8 mouse cellular contexts compared by ENCODE assay signal in genomic region chr11:103116008-103116818, GRCm38 (mm10). TPM values are rescaled to one million over a fixed set of nuclear protein-coding genes. Genes with fewer than 3 reads are reported as not detected.
DNase-seq lines count a peak whose midpoint lies in the region; ATAC-seq and TF ChIP-seq lines count a peak whose summit lies in the region.

Gene Hexim1, plus strand, starts transcription at chr11:103116231.

- peak; percentile 97 for ATAC-seq in forebrain, postnatal 0 days
- peak; percentile 94 for ATAC-seq in lung, embryonic 16.5 days (ENCODE audit: low read depth)

- under 1% methylated on average over 52 of the region's 53 CpGs for WGBS in cerebellum, adult 2 months
- WGBS in forebrain, postnatal 0 days, result 2% methylated on average over 53 of the region's 53 CpGs
- 0% methylated on average over 53 of the region's 53 CpGs for WGBS in lung, embryonic 16.5 days

- no peak for TF ChIP-seq CTCF in MEL (IDR thresholded peaks at IDR 0.05 in 2 of 3, conservative IDR thresholded peaks at IDR 0.05 in 1 of 3; ENCODE audit: control insufficient read depth in 1 of 3, insufficient read depth in 1 of 3, low read depth in 2 of 3, low read length in 3 of 3, poor library complexity in 1 of 3, severe bottlenecking in 1 of 3)
- no peak for TF ChIP-seq CTCF in cerebellum, adult 2 months (IDR thresholded peaks at IDR 0.05; ENCODE audit: borderline replicate concordance, insufficient read depth, low read depth, low read length)
- peak; percentile 1; the same call in 1 of the 2 replicates for TF ChIP-seq CTCF in forebrain, postnatal 0 days (IDR thresholded peaks at IDR 0.05; ENCODE audit: low read depth)

- H3K27me3 ChIP-seq in MEL (ENCODE audit: control insufficient read depth in 1 of 2, insufficient read depth in 2 of 2, low read length in 2 of 2), result no peaks in the 10 kb centered on the region
- H3K27me3 ChIP-seq in cerebellum, adult 2 months (ENCODE audit: control insufficient read depth, insufficient read depth, low read length), result no peaks in the 10 kb centered on the region
- H3K27me3 ChIP-seq in forebrain, postnatal 0 days (ENCODE audit: insufficient read depth, low read length), result peaks cover 13% of the 10 kb centered on the region
- no peaks in the 10 kb centered on the region for H3K27me3 ChIP-seq in lung, embryonic 16.5 days (ENCODE audit: control insufficient read depth, insufficient read depth, low read depth, low read length)

- H3K9ac ChIP-seq in MEL (ENCODE audit: control insufficient read depth, low read depth, low read length, poor library complexity, severe bottlenecking), result peak within 1 kb of the TSS; percentile 96
- H3K9ac ChIP-seq in forebrain, postnatal 0 days, result peak within 1 kb of the TSS; percentile 69
- peak within 1 kb of the TSS; percentile 93 for H3K9ac ChIP-seq in lung, embryonic 16.5 days (ENCODE audit: low read length)

- TF ChIP-seq POLR2A in MEL (IDR thresholded peaks at IDR 0.05; ENCODE audit: control insufficient read depth in 1 of 2, insufficient read depth in 1 of 2, low read depth in 1 of 2, low read length in 2 of 2, poor library complexity in 1 of 2), result peak; percentile 99 to 100
- TF ChIP-seq POLR2A in cerebellum, adult 2 months (IDR thresholded peaks at IDR 0.05; ENCODE audit: borderline replicate concordance, insufficient read depth, low read length), result peak; percentile 99

- H3K36me3 ChIP-seq in MEL (ENCODE audit: control insufficient read depth in 1 of 2, insufficient read depth in 2 of 2, low read length in 2 of 2), result peaks cover 0 to 16% of the 10 kb centered on the region in 2 experiments; a peak in 2 of 4 replicates
- H3K36me3 ChIP-seq in forebrain, postnatal 0 days (ENCODE audit: insufficient read depth), result no peaks in the 10 kb centered on the region
- H3K36me3 ChIP-seq in lung, embryonic 16.5 days (ENCODE audit: control insufficient read depth, insufficient read depth, low read length), result no peaks in the 10 kb centered on the region

- peak in 1 of 2 experiments; percentile 54; a peak in 1 of 4 replicates for TF ChIP-seq EP300 in MEL (IDR thresholded peaks at IDR 0.05; ENCODE audit: low read depth in 1 of 2, low read length in 2 of 2)

- peaks cover 29% of the 10 kb centered on the region for H3K79me2 ChIP-seq in MEL (ENCODE audit: control insufficient read depth, insufficient read depth, low read length, poor library complexity)

- no peak for TF ChIP-seq RAD21 in MEL (IDR thresholded peaks at IDR 0.05; ENCODE audit: low read depth, low read length)

- H3K4me2 ChIP-seq in forebrain, postnatal 0 days (ENCODE audit: low read depth), result peak within 1 kb of the TSS; percentile 92
- H3K4me2 ChIP-seq in lung, embryonic 16.5 days (ENCODE audit: low read depth, low read length), result peak within 1 kb of the TSS; percentile 92

- peaks cover 7 to 8% of the 10 kb centered on the region in 2 experiments; a peak in 3 of 4 replicates for H3K4me1 ChIP-seq in MEL (ENCODE audit: control insufficient read depth in 1 of 2, insufficient read depth in 2 of 2, low read length in 2 of 2)
- peaks cover 9% of the 10 kb centered on the region; the same call in 1 of the 2 replicates for H3K4me1 ChIP-seq in cerebellum, adult 2 months (ENCODE audit: control insufficient read depth, insufficient read depth, low read length)
- H3K4me1 ChIP-seq in forebrain, postnatal 0 days (ENCODE audit: insufficient read depth), result peaks cover 24% of the 10 kb centered on the region
- peaks cover 26% of the 10 kb centered on the region for H3K4me1 ChIP-seq in lung, embryonic 16.5 days (replicated peaks; ENCODE audit: control insufficient read depth, insufficient read depth, low read length)

- peak within 1 kb of the TSS; percentile 61 to 85 for H3K4me3 ChIP-seq in MEL (ENCODE audit: control insufficient read depth in 1 of 2, insufficient read depth in 1 of 2, low read depth in 2 of 2, low read length in 2 of 2)
- peak within 1 kb of the TSS; percentile 75 for H3K4me3 ChIP-seq in cerebellum, adult 2 months (replicated peaks; ENCODE audit: insufficient read depth, low read depth, low read length)
- peak within 1 kb of the TSS; percentile 58 for H3K4me3 ChIP-seq in forebrain, postnatal 0 days (ENCODE audit: low read depth, low read length)
- peak within 1 kb of the TSS; percentile 79 for H3K4me3 ChIP-seq in lung, embryonic 16.5 days (ENCODE audit: low read length)

- DNase-seq in MEL (ENCODE audit: low read depth, low spot score), result peak; percentile 100
- peak; percentile 100 for DNase-seq in cerebellum, adult 2 months
- peak; percentile 100 for DNase-seq in forebrain, postnatal 0 days
- DNase-seq in heart, postnatal 4 days, result peak; percentile 100
- peak; percentile 99 for DNase-seq in layer of hippocampus, adult 9-10 months (ENCODE audit: low spot score)
- peak; percentile 99 for DNase-seq in ovary, postnatal 10 days (ENCODE audit: low spot score)
- peak; percentile 100 for DNase-seq in thymus, postnatal 10 days (ENCODE audit: low spot score in 2 of 2)

- no peaks in the 10 kb centered on the region for H3K9me3 ChIP-seq in MEL (replicated peaks; ENCODE audit: insufficient read depth, low read length)
- H3K9me3 ChIP-seq in forebrain, postnatal 0 days (ENCODE audit: low read length), result no peaks in the 10 kb centered on the region
- H3K9me3 ChIP-seq in lung, embryonic 16.5 days (ENCODE audit: control insufficient read depth, low read length), result no peaks in the 10 kb centered on the region

- peak within 1 kb of the TSS; percentile 95 for H3K27ac ChIP-seq in MEL (ENCODE audit: control insufficient read depth, low read depth, low read length)
- peak within 1 kb of the TSS; percentile 93 for H3K27ac ChIP-seq in cerebellum, adult 2 months (ENCODE audit: insufficient read depth, low read length)
- H3K27ac ChIP-seq in forebrain, postnatal 0 days (ENCODE audit: low read depth, low read length), result peak within 1 kb of the TSS; percentile 93
- H3K27ac ChIP-seq in lung, embryonic 16.5 days (ENCODE audit: low read length), result peak within 1 kb of the TSS; percentile 94

TF ChIP-seq in MEL, 35 proteins besides CTCF, POLR2A, EP300 and RAD21:
- peak; percentile 100 for TF ChIP-seq POLR2AphosphoS2 (IDR thresholded peaks at IDR 0.05; ENCODE audit: low read length)
- peak; percentile 67 for TF ChIP-seq USF1 (IDR thresholded peaks at IDR 0.05; ENCODE audit: low read depth, low read length)
- peak; percentile 98 for TF ChIP-seq TBP (IDR thresholded peaks at IDR 0.05; ENCODE audit: low read depth, low read length)
- TF ChIP-seq NRF1 (IDR thresholded peaks at IDR 0.05; ENCODE audit: insufficient read depth, low read depth, low read length, poor library complexity, severe bottlenecking), result peak; percentile 100
- 0 out of 2 replicates have a peak, but pooled peaks have one; percentile 14 for TF ChIP-seq CHD1 (IDR thresholded peaks at IDR 0.05; ENCODE audit: low read depth, low read length)
- TF ChIP-seq HCFC1 (IDR thresholded peaks at IDR 0.05; ENCODE audit: low read depth, low read length), result peak; percentile 93
- peak; percentile 99 for TF ChIP-seq NELFE (IDR thresholded peaks at IDR 0.05; ENCODE audit: low read depth, low read length)
- TF ChIP-seq SMC3 (IDR thresholded peaks at IDR 0.05; ENCODE audit: low read depth, low read length), result no peak
- TF ChIP-seq POLR2AphosphoS5 (IDR thresholded peaks at IDR 0.05; ENCODE audit: borderline replicate concordance, low read depth, low read length), result peak; percentile 95
- no peak for TF ChIP-seq GABPA (IDR thresholded peaks at IDR 0.05; ENCODE audit: low read depth, low read length)
- peak; percentile 78 for TF ChIP-seq MYB (IDR thresholded peaks at IDR 0.05; ENCODE audit: low read depth, low read length)
- TF ChIP-seq MYC (IDR thresholded peaks at IDR 0.05; ENCODE audit: low read depth, low read length), result peak; percentile 1; the same call in 1 of the 2 replicates
- TF ChIP-seq ZKSCAN1 (IDR thresholded peaks at IDR 0.05; ENCODE audit: low read depth, low read length), result no peak
- no peak for TF ChIP-seq ZC3H11A (IDR thresholded peaks at IDR 0.05; ENCODE audit: low read depth, low read length)
- peak; percentile 77; the same call in 1 of the 2 replicates for TF ChIP-seq KAT2A (conservative IDR thresholded peaks at IDR 0.05; ENCODE audit: low read depth, low read length)
- peak; percentile 88 for TF ChIP-seq TCF12 (IDR thresholded peaks at IDR 0.05; ENCODE audit: low read depth, low read length)
- no peak for TF ChIP-seq RCOR1 (IDR thresholded peaks at IDR 0.05; ENCODE audit: low read depth, low read length)
- TF ChIP-seq ETS1 (IDR thresholded peaks at IDR 0.05; ENCODE audit: low read depth, low read length), result peak; percentile 46; the same call in 1 of the 2 replicates
- peak; percentile 95; the same call in 1 of the 2 replicates for TF ChIP-seq UBTF (IDR thresholded peaks at IDR 0.05; ENCODE audit: borderline replicate concordance, insufficient read depth, low read depth, low read length)
- TF ChIP-seq ZMIZ1 (IDR thresholded peaks at IDR 0.05; ENCODE audit: low read depth, low read length), result peak; percentile 100
- peak; percentile 93 for TF ChIP-seq ELF1 (IDR thresholded peaks at IDR 0.05; ENCODE audit: low read depth, low read length)
- peak; percentile 99 for TF ChIP-seq MAZ (IDR thresholded peaks at IDR 0.05; ENCODE audit: low read depth, low read length)
- TF ChIP-seq MAFK (IDR thresholded peaks at IDR 0.05; ENCODE audit: borderline replicate concordance, low read depth, low read length), result no peak
- TF ChIP-seq BHLHE40 (IDR thresholded peaks at IDR 0.05; ENCODE audit: borderline replicate concordance, low read depth, low read length), result peak; percentile 23; the same call in 1 of the 2 replicates
- no peak for TF ChIP-seq MEF2A (IDR thresholded peaks at IDR 0.05; ENCODE audit: extremely low read depth, insufficient replicate concordance, low read depth, low read length, poor library complexity, severe bottlenecking)
- peak; percentile 84 for TF ChIP-seq SIN3A (IDR thresholded peaks at IDR 0.05; ENCODE audit: low read length)
- peak; percentile 62 for TF ChIP-seq ZNF384 (IDR thresholded peaks at IDR 0.05; ENCODE audit: low read depth, low read length)

RNA-seq across cellular contexts. Expression of gene Hexim1, which starts in this region (rescaled TPM):
- total RNA-seq in MEL (2012; rRNA removed), result 17.3 and 18.4 TPM in 2 replicates
- 10 to 100 TPM in 1 of 2 experiments, not detected in 1; 25.4 TPM for polyA plus RNA-seq in MEL (2012; ENCODE audit: insufficient read depth in 1 of 2, insufficient read length in 2 of 2, low read depth in 1 of 2, low replicate concordance in 2 of 2, missing spikeins in 1 of 2)
- polyA plus RNA-seq in cerebellum, adult 2 months (2012; rRNA removed), result 25.5 and 28.8 TPM in 2 replicates
- total RNA-seq in forebrain, postnatal 0 days (2014; rRNA removed), result 19.0 and 20.5 TPM in 2 replicates
- 3.7 and 3.9 TPM in 2 replicates for polyA plus RNA-seq in forebrain, postnatal 0 days (2015; fragmentation: Nextera tagmentation; extraction: Ambion mirVana)
- total RNA-seq in heart, postnatal 4 days (2021), result 10 to 100 TPM; 14.8 to 15.7 TPM
- 4.6 and 5.2 TPM in 2 replicates for polyA plus RNA-seq in lung, embryonic 16.5 days (2015; fragmentation: Nextera tagmentation; extraction: Ambion mirVana)

Comparison
In these comparisons a context has a peak if more than half of its experiments do, and no peak if none do; other contexts are left out.
1. Peak in every context shown above with its lines: DNase-seq, ATAC-seq, H3K4me3 ChIP-seq and H3K27ac ChIP-seq.